Mouse (Mus musculus): ENCODE results near the gene Piwil1.
"Not testable (repeated sequence)": the region's sequence is repeated elsewhere in the genome, so short reads cannot be mapped to it uniquely, and the experiment has no call there.

Piwil1 gene

GRCm38 (mm10) chr5:128710596-128710995 lies 8.3 kb downstream of the Piwil1 start:
- no peak for DNase-seq (ENCODE audit: inconsistent ontology term)

- DNase-seq (ENCODE audit: inconsistent ontology term) = no peak
Observed at GRCm38 (mm10) chr5:128711847-128712246, 9.5 kb downstream of the Piwil1 start.

- no peak for DNase-seq (ENCODE audit: inconsistent ontology term)
Observed at GRCm38 (mm10) chr5:128715171-128715570, 12.8 kb downstream of the Piwil1 start.

GRCm38 (mm10) chr5:128720461-128720860 lies 18.1 kb downstream of the Piwil1 start:
- DNase-seq (ENCODE audit: inconsistent ontology term) = not testable (repeated sequence)

GRCm38 (mm10) chr5:128729341-128729740 lies 27.0 kb downstream of the Piwil1 start:
- no peak for DNase-seq (ENCODE audit: inconsistent ontology term)

- peak; percentile 18 for DNase-seq (ENCODE audit: inconsistent ontology term)
Observed at GRCm38 (mm10) chr5:128730634-128731033, 28.3 kb downstream of the Piwil1 start.

- no peak for DNase-seq (ENCODE audit: inconsistent ontology term)
Observed at GRCm38 (mm10) chr5:128732416-128733014, 30.2 kb downstream of the Piwil1 start.

GRCm38 (mm10) chr5:128733955-128734354 lies 31.6 kb downstream of the Piwil1 start:
- peak; percentile 56 for DNase-seq (ENCODE audit: inconsistent ontology term)

GRCm38 (mm10) chr5:128735921-128736320 lies 33.6 kb downstream of the Piwil1 start:
- no peak for DNase-seq (ENCODE audit: inconsistent ontology term)

GRCm38 (mm10) chr5:128739168-128739837 lies 37.0 kb downstream of the Piwil1 start:
- no peak for DNase-seq (ENCODE audit: inconsistent ontology term)

GRCm38 (mm10) chr5:128739838-128740171 lies 37.5 kb downstream of the Piwil1 start:
- DNase-seq (ENCODE audit: inconsistent ontology term) = no peak

GRCm38 (mm10) chr5:128744351-128744750 lies 42.0 kb downstream of the Piwil1 start:
- no peak for DNase-seq (ENCODE audit: inconsistent ontology term)

GRCm38 (mm10) chr5:128745206-128745605 lies 42.9 kb downstream of the Piwil1 start:
- no peak for DNase-seq (ENCODE audit: inconsistent ontology term)

GRCm38 (mm10) chr5:128746261-128746660 lies 43.9 kb downstream of the Piwil1 start:
- no peak for DNase-seq (ENCODE audit: inconsistent ontology term)

- no peak for DNase-seq (ENCODE audit: inconsistent ontology term)
Observed at GRCm38 (mm10) chr5:128761118-128761517, 58.8 kb downstream of the Piwil1 start.

- DNase-seq (ENCODE audit: inconsistent ontology term) = no peak
Observed at GRCm38 (mm10) chr5:128769026-128769631, 66.8 kb downstream of the Piwil1 start.

- no peak for DNase-seq (ENCODE audit: inconsistent ontology term)
Observed at GRCm38 (mm10) chr5:128776386-128776785, 74.1 kb downstream of the Piwil1 start.

GRCm38 (mm10) chr5:128781621-128782020 lies 79.3 kb downstream of the Piwil1 start:
- DNase-seq (ENCODE audit: inconsistent ontology term) = no peak

GRCm38 (mm10) chr5:128800592-128800991 lies 98.3 kb downstream of the Piwil1 start:
- DNase-seq (ENCODE audit: inconsistent ontology term) = no peak
